Mouse (Mus musculus) urinary bladder, postnatal 4 days (tissue): ENCODE data around the gene Ier5.

Source experiments
- DNase-seq, 2 experiments: peaks; one replicate each; pipeline ENCODE4 v3.0.0; 2021 to 2022; ENCODE audit warnings: low spot score in 2 of 2

The Ier5 gene

GRCm38 (mm10) chr1:155099280-155099848 lies at the start of gene Ier5:
Gene Ier5 (minus strand): TSS chr1:155099636.
- DNase-seq: peak; percentile 95 to 96

- DNase-seq: no peak
These were observed 47.8 kb upstream of the Ier5 start for GRCm38 (mm10) chr1:155147228-155147627.

DNA sequence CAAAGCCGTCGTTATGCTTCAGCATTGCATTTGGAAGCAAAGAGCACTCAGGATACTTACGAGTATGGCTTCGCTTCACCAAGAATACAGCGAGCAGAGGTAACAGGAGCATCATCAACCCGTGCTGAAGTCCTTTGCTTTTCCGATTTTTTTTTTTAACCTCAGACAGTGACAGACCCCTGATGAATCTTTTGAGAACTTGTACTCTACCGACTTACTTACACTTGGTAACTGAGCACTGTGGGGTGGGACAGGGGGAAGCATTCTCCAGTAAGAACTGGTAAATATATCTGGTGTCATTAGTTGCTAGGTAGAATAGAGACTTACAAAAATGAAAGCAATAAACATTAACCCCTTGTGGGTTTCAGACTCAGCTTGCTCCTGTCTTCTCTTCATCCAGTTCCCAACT lies 47.1 kb upstream of the Ier5 start, which contains the start of gene Mr1:
TSS of gene Mr1 (minus strand) at position 243 of the 409 bp plus-strand sequence.
- no peak for DNase-seq

DNA sequence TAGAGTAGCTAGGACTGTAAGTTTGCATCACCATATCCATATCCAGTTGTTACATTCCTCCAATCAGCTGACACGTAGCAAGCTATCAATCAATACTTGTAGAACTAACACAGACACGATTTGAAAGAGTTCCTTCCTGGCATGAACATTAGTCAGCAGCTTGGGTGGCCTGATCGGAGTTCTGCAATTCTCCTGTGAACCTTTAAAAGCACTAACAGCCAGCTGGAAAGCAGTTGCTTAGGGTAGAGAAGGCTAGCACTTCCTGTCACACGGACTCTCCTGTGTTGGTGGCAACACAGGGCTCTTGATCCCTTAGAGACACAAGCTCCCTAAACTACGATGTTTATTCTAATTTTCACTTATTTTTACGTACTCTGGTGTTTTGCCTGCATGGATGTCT lies 46.2 kb upstream of the Ier5 start:
- no peak for DNase-seq

DNA sequence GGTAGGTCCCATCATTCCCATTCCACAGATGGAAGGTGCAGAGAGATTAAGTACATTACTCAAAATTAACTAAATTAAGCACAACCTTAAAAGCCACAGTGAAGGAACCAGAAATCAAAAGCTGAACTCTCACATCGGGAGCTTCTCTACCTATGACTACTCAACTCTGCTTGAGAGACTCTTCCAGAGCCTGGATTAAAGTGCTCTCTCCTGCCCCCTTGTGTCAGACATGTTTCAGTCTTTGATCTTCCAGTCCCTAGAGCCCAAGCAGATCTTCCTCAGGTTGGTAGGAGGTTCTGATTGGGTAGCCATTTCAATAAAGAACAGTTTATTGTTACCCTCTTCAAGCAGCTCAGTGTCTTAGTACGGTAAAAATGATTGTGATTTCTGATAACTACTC lies 40.6 kb upstream of the Ier5 start:
- DNase-seq: no peak

DNA sequence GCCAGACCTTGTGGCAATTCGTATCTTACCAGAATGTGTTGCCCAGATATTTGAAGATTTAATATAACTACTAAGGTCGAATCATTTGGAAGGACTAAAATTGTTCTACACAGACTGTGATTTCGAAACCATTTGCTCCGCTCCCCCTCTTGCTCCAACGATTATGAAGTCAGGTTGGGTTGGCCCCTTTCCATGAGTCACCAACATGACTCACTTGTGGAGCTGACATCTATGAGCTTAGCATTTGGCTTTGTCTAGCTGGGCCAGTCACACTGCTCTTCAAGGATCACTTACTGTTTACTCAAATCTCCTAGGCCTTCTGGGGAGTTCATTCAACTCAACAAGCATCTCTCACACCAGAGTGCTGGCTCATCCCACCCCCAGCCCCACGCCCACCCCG lies 39.4 kb upstream of the Ier5 start:
- peak; percentile 31 to 60 for DNase-seq

DNA sequence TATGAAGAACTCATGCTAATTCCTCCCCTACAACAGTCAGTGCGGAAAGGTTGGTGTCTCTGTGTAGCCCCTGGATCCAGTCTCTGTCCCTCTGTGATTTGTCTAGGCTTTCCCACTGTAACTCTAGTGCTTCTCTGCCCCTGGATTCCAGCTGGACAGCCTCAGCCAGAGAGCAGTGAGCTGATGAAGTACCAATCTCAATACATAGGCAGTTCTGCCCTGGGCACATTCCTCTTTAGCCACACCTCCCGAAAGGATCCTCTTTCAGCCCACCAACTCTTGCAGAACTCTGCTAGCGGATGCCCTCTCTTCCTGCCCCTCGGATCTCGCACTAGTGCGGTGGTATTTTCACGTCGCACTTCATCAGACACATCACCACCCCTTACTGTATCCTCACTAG lies 35.4 kb upstream of the Ier5 start:
- no peak for DNase-seq

DNA sequence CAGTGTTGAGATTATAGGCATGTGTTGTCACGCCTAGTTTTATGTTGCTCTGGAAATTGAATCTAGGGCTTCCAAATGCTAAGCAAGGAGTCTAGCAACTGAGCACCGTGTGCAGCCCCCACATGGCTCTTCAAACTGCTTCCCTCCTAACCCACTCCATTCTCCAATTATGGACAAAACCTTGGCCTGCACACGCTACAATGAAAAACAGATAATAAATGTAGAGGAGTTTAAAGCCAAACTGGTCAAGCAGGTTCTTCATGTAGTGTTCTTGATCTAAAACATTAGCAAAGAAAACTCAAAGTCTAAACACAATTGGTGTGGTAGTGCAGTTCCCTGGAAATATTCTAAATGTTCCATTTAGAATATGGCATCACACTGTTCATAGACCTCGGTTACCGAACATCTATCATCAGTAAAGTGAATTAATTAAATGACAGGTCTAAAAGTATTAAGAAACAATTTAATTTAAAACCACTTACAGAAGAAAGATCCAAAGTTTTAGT lies 28.0 kb upstream of the Ier5 start:
- no peak for DNase-seq

DNA sequence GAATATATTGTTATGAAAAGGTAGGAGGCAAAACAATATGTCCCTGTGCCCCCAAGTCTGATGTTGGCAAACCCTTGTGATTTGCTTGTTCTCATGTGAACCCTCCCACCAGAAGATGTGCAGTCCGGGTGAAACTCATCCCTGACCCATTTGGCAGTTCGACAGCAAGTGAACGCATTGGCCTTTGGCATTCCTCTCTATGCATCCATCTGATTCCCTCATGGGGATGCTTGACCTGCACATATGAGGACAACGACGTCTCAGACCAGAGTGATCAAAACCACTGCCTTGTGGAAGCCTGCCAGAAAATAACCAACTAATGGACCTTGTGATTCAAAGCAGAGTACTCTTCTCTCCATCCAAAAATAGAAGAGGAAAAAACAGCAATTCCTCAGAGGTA lies 27.3 kb upstream of the Ier5 start:
- no peak for DNase-seq

DNA sequence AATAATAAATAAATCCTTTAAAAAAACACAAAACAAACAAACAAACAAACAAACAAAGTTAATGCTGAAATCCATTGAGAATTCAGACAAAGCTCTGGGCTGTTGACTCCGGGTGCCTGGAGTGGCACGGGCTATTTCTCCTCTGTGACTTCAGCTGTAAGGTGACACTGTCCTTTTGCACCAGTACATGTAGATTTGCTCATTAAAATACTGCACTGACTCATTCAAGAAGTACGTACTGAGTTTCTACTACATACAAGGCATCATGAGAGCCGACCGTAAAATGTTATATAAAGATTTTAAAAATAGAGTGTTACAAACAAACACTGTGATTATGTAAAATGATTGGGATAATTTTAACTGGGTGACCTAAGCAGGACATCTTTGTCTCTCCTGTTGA lies 25.0 kb upstream of the Ier5 start:
- no peak for DNase-seq

- peak in 1 of 2 experiments; percentile 59 for DNase-seq
These were observed 22.8 kb upstream of the Ier5 start for GRCm38 (mm10) chr1:155121977-155122939.

- no peak for DNase-seq
These were observed 20.3 kb upstream of the Ier5 start for GRCm38 (mm10) chr1:155119719-155120118.

GRCm38 (mm10) chr1:155113946-155114345 lies 14.5 kb upstream of the Ier5 start:
- DNase-seq: no peak

GRCm38 (mm10) chr1:155112875-155113274 lies 13.4 kb upstream of the Ier5 start:
- no peak for DNase-seq

- no peak for DNase-seq
These were observed 12.7 kb upstream of the Ier5 start for GRCm38 (mm10) chr1:155112118-155112517.

- no peak for DNase-seq
These were observed 12.1 kb upstream of the Ier5 start for GRCm38 (mm10) chr1:155111491-155111890.

- no peak for DNase-seq
These were observed 10.2 kb upstream of the Ier5 start for GRCm38 (mm10) chr1:155109387-155110350.

GRCm38 (mm10) chr1:155108412-155108811 lies 9.0 kb upstream of the Ier5 start:
- DNase-seq: no peak

DNA sequence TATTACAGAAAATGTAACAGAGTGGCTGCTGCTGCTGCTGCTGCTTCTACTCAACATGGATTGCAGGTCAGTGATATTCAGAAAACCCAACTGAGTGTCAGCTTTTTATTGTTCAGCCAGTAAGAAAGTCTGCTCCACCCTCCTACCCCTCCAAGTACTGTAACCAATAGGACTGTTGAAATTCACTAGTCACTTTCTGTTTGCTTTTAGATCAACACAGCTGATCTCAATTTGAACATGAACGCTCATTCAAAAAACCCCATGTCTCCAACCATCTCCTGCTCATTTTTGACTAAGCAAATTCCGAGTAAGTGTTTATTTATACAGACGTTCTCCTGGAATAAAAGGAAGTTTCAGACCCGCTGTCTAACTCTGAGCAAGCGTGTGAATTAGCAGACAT lies 8.4 kb upstream of the Ier5 start:
- DNase-seq: no peak

DNA sequence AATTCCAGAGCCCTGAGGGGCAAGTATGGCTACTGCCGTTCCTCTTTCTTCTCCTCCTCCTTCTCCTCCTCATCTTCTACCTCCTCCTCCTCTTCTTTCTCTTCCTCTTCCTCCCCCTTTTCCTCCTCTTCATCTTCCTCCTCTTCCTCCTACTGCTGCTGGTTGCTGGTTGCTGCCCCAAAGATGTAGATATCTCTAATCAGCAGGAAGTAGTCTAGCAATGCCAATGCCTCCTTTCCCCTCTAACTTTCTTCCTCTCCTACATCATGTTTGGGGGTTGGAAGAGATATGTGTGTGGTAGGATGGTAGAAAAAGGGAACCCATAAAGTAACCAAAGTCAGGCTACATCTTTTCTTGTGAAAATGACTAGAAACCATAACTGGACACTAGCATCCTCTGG lies 6.9 kb upstream of the Ier5 start:
- no peak for DNase-seq

GRCm38 (mm10) chr1:155103991-155104390 lies 4.6 kb upstream of the Ier5 start:
- no peak for DNase-seq

GRCm38 (mm10) chr1:155102631-155103030 lies 3.2 kb upstream of the Ier5 start:
- no peak for DNase-seq
